Mouse (Mus musculus) spleen, adult 2 months (tissue): ENCODE data around the gene Gm16253. TPM values are rescaled to one million over a fixed set of nuclear protein-coding genes. Genes with fewer than 3 reads are reported as not detected.
A peak's percentile ranks its signal among the peaks of the same experiment; 100 is the strongest.

Experiments
- DNase-seq, 2 experiments: peaks; one replicate each; pipeline versions ENCODE4 v3.0.0 to v3.0.0-alpha.2; 2012 to 2021; ENCODE audit warnings: low spot score in 2 of 2, low read depth in 1 of 2
- H3K27ac ChIP-seq: fragments of 200-500 bp; 2 replicates; pipeline ENCODE4 v1.5.1; 2012; ENCODE audit warnings: low read length, inconsistent platforms; ENCODE audit not compliant: insufficient read depth
- H3K27me3 ChIP-seq: fragments of 200-500 bp; 2 replicates; pipeline ENCODE4 v1.6.1; 2012; ENCODE audit warnings: mild to moderate bottlenecking, moderate library complexity, low read length, inconsistent platforms; ENCODE audit not compliant: control insufficient read depth, insufficient read depth
- H3K36me3 ChIP-seq: fragments of 200-500 bp; 2 replicates; pipeline ENCODE4 v1.6.1; 2012; ENCODE audit warnings: mild to moderate bottlenecking, low read length, inconsistent platforms; ENCODE audit not compliant: control insufficient read depth, insufficient read depth
- H3K4me1 ChIP-seq: fragments of 200-500 bp; 2 replicates; pipeline ENCODE4 v1.6.1; 2011; ENCODE audit warnings: inconsistent platforms; ENCODE audit not compliant: control insufficient read depth, insufficient read depth, insufficient read length
- H3K4me3 ChIP-seq: fragments of 200-500 bp; 2 replicates; pipeline ENCODE4 v1.5.1; 2011; ENCODE audit warnings: mild to moderate bottlenecking, inconsistent platforms; ENCODE audit not compliant: insufficient read depth, insufficient read length; ENCODE audit errors: extremely low read depth
- CTCF ChIP-seq: fragments of 200-500 bp; IDR thresholded peaks from 2 replicates; pipeline ENCODE4 v1.5.1; 2011; ENCODE audit warnings: mild to moderate bottlenecking, inconsistent platforms; ENCODE audit not compliant: insufficient read depth, insufficient read length, insufficient replicate concordance; ENCODE audit errors: extremely low read depth
- POLR2A ChIP-seq: fragments of 200-500 bp; IDR thresholded peaks from 2 replicates; pipeline ENCODE4 v1.6.1; 2011; ENCODE audit warnings: low read depth, low read length, inconsistent platforms
- whole genome bisulfite sequencing: fragments of 180-500 bp; shearing (Covaris S2); methylation state at CpG from one replicate; pipeline ENCODE4 v1.1.7; 2018; 5-methylcytosine and 5-hydroxymethylcytosine counted together
- polyA plus RNA-seq: library from polyadenylated mRNA; depleted of rRNA; stranded (reverse); fragments of >200 nt; gene quantifications from 2 replicates; pipeline ENCODE4 v1.2.3, GENCODE M21; 2012

Gm16253 gene
- polyA plus RNA-seq, 1 experiment: 0.18 TPM

- H3K4me1 ChIP-seq: peaks cover 44% of the 10 kb centered on the region
- no peak for TF ChIP-seq CTCF
- no peak for TF ChIP-seq POLR2A
- WGBS: 54% methylated on average over 8 of the region's 8 CpGs
- peak overlapping the region; percentile 52; the same call in 1 of the 2 replicates for H3K27ac ChIP-seq
- H3K36me3 ChIP-seq: no peaks in the 10 kb centered on the region; the same call in 1 of the 2 replicates
- DNase-seq: no peak
- no peak overlapping the region for H3K4me3 ChIP-seq
- H3K27me3 ChIP-seq: no peaks in the 10 kb centered on the region
Observed at GRCm38 (mm10) chr3:96566661-96567450, 9.9 kb upstream of the Gm16253 start.

GRCm38 (mm10) chr3:96568605-96569004, 8.2 kb upstream of the Gm16253 start:
- Histone ChIP-seq H3K4me1 (peaks cover 35% of the 10 kb centered on the region), H3K27me3 (no peaks in the 10 kb centered on the region), H3K4me3 (no peak overlapping the region), H3K27ac (no peak overlapping the region), H3K36me3 (no peaks in the 10 kb centered on the region)
- TF ChIP-seq CTCF (no peak), POLR2A (no peak)
- 62% methylated on average over 8 of the region's 8 CpGs for WGBS
- DNase-seq: no peak

- H3K27ac ChIP-seq: no peak overlapping the region
Observed at GRCm38 (mm10) chr3:96569506-96569905, 7.3 kb upstream of the Gm16253 start.

GRCm38 (mm10) chr3:96569966-96570605, 6.7 kb upstream of the Gm16253 start:
- DNase-seq: no peak
- Histone ChIP-seq H3K36me3 (no peaks in the 10 kb centered on the region), H3K4me3 (no peak overlapping the region), H3K27ac (peak overlapping the region; percentile 10), H3K4me1 (peaks cover 26% of the 10 kb centered on the region), H3K27me3 (no peaks in the 10 kb centered on the region)
- 91% methylated on average over 11 of the region's 11 CpGs for WGBS
- TF ChIP-seq POLR2A (no peak), CTCF (no peak)

More at GRCm38 (mm10) chr3:96569506-96569905, 7.3 kb upstream of the Gm16253 start:
- TF ChIP-seq POLR2A (no peak), CTCF (no peak)
- Histone ChIP-seq H3K27me3 (no peaks in the 10 kb centered on the region), H3K4me3 (no peak overlapping the region), H3K36me3 (no peaks in the 10 kb centered on the region), H3K4me1 (peaks cover 26% of the 10 kb centered on the region)
- 93% methylated on average over 13 of the region's 13 CpGs for WGBS
- no peak for DNase-seq

GRCm38 (mm10) chr3:96570643-96571042, 6.1 kb upstream of the Gm16253 start:
- WGBS: 35% methylated on average over 7 of the region's 7 CpGs
- H3K4me3 ChIP-seq: no peak overlapping the region
- DNase-seq: no peak
- peak overlapping the region; percentile 10 for H3K27ac ChIP-seq
- H3K36me3 ChIP-seq: no peaks in the 10 kb centered on the region
- no peak for TF ChIP-seq CTCF
- no peak for TF ChIP-seq POLR2A
- no peaks in the 10 kb centered on the region for H3K27me3 ChIP-seq
- peaks cover 24% of the 10 kb centered on the region for H3K4me1 ChIP-seq

- H3K27ac ChIP-seq: no peak overlapping the region
- no peak for TF ChIP-seq POLR2A
- no peak for TF ChIP-seq CTCF
- no peak overlapping the region for H3K4me3 ChIP-seq
- peaks cover 24% of the 10 kb centered on the region for H3K4me1 ChIP-seq
- 83% methylated on average over 2 of the region's 2 CpGs for WGBS
- H3K36me3 ChIP-seq: no peaks in the 10 kb centered on the region
- no peak for DNase-seq
- no peaks in the 10 kb centered on the region for H3K27me3 ChIP-seq
Observed at GRCm38 (mm10) chr3:96571336-96571735, 5.4 kb upstream of the Gm16253 start.
